Mouse (Mus musculus) cerebellum, adult 2 months (tissue): Measurements from ENCODE around the gene Cdipt.

ENCODE experiments used
- CTCF ChIP-seq: fragments of 200-500 bp; IDR thresholded peaks from 2 replicates; pipeline ENCODE4 v1.5.1; 2011; ENCODE audit warnings: low read depth, mild to moderate bottlenecking, control low read depth, low read length, moderate library complexity, borderline replicate concordance; ENCODE audit not compliant: insufficient read depth
- POLR2A ChIP-seq: fragments of 200-500 bp; IDR thresholded peaks from 2 replicates; pipeline ENCODE4 v1.6.1; 2011; ENCODE audit warnings: low read length, control low read depth, borderline replicate concordance; ENCODE audit not compliant: insufficient read depth

DNA sequence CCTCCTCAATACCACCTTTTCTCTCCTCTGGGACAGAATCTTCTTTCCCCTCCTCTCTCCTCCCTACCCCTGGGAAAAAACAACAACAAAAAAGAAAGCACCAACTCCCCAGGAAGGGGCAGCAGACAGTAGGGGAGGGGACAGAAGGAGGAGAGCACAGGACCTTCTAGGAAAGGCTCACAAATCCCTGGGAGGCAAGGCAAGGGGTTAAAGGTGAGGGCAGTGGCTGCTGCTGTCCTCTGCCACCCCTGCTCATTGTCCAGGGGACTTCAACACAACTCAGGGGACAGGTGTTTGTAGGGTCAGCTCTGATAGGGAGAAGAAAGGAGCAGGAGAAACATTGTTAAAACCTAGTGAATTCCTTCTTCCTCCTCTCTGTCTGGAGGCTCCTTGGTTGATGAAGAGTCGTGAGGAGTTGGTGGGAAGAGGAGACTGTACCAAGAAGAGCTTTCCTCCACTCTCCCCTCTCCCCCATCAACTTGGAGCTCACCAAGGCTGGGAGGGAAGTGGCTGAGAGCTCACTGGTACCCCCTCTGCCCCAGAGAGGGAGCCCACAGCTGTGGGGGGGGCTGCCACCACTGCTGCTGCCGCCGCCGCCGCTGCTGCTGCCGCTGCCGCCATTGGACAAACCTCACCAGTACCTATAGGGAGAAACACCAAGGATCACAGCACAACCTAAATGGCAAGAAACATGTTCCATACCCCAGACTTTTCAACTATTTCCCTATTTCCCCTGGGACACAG, 47.0 kb downstream of the Cdipt start:
- TF ChIP-seq POLR2A (no peak), CTCF (no peak)
